In genomic region chr2:112812637-112813402, GRCm38 (mm10) we compare ENCODE assay signal across 9 mouse cellular contexts.
DNase-seq lines count a peak whose midpoint lies in the region; ATAC-seq and TF ChIP-seq lines count a peak whose summit lies in the region.
"Had no signal": no experiment of that assay in that cellular context is flagged by ENCODE, and none has a peak within 500 bp of the region (broad histone marks: within the 10 kb centered on the region; RNA-seq: fewer than 3 reads in every experiment).

No protein-coding gene starts in this region.

- peak; percentile 62; the same call in 1 of the 2 replicates for ATAC-seq in forebrain, embryonic 14.5 days
- peak; percentile 78 for ATAC-seq in midbrain, postnatal 0 days (ENCODE audit: low FRiP score)

- no peak overlapping the region for H3K4me2 ChIP-seq in forebrain, embryonic 14.5 days (ENCODE audit: low read length)
- H3K4me2 ChIP-seq in midbrain, postnatal 0 days (ENCODE audit: low read depth, low read length, poor library complexity, severe bottlenecking): no peak overlapping the region

- no peak for TF ChIP-seq POLR2A in brain, embryonic 14.5 days (IDR thresholded peaks at IDR 0.05; ENCODE audit: borderline replicate concordance, extremely low read depth, insufficient read depth, insufficient read length, poor library complexity, severe bottlenecking)

- no peak overlapping the region for H3K9ac ChIP-seq in forebrain, embryonic 14.5 days (ENCODE audit: low read length)
- no peak overlapping the region for H3K9ac ChIP-seq in midbrain, postnatal 0 days (replicated peaks; ENCODE audit: low read length, poor library complexity, severe bottlenecking)

- H3K4me3 ChIP-seq in forebrain, embryonic 14.5 days (ENCODE audit: low read depth, low read length): no peak overlapping the region
- no peak overlapping the region for H3K4me3 ChIP-seq in midbrain, postnatal 0 days (ENCODE audit: low read depth, low read length)

- peak; percentile 25 for DNase-seq in left cerebral cortex, postnatal 4 days
- no peak for DNase-seq in left cerebral cortex, postnatal 10 days (ENCODE audit: extremely low spot score in 1 of 2, low spot score in 2 of 2)
- peak; percentile 58 for DNase-seq in brain, embryonic 14.5 days (ENCODE audit: low read depth)
- DNase-seq in forebrain, embryonic 14.5 days (ENCODE audit: low spot score): peak; percentile 29
- peak; percentile 54 for DNase-seq in midbrain, postnatal 0 days (ENCODE audit: low spot score)
- DNase-seq in testis, postnatal 14 days (ENCODE audit: low spot score): no peak
- no peak for DNase-seq in heart, adult 8-10 months (ENCODE audit: low spot score)
- DNase-seq in thymus, postnatal 0 days (ENCODE audit: low spot score): no peak
- DNase-seq: adrenal gland, adult 8-10 months had no signal

- no peaks in the 10 kb centered on the region for H3K36me3 ChIP-seq in forebrain, embryonic 14.5 days (ENCODE audit: control insufficient read depth, insufficient read depth, low read length)
- H3K36me3 ChIP-seq in midbrain, postnatal 0 days (ENCODE audit: insufficient read depth, low read length): no peaks in the 10 kb centered on the region

- no peaks in the 10 kb centered on the region for H3K27me3 ChIP-seq in forebrain, embryonic 14.5 days (replicated peaks; ENCODE audit: control insufficient read depth, insufficient read depth, low read length)
- no peaks in the 10 kb centered on the region for H3K27me3 ChIP-seq in midbrain, postnatal 0 days (ENCODE audit: insufficient read depth, low read length)

- intact Hi-C loops in left cerebral cortex, postnatal 4 days (cut with DNase I): loop anchor here (5.0 kb wide), 1 partner anchor 404 kb away; the partner anchor contains the start of gene Ryr3
- intact Hi-C loops in left cerebral cortex, postnatal 10 days (cut with DNase I): no loop called here

- H3K9me3 ChIP-seq in forebrain, embryonic 14.5 days (replicated peaks; ENCODE audit: control insufficient read depth, low read length): no peaks in the 10 kb centered on the region
- no peaks in the 10 kb centered on the region for H3K9me3 ChIP-seq in midbrain, postnatal 0 days (ENCODE audit: low read length)

- no peaks in the 10 kb centered on the region for H3K4me1 ChIP-seq in forebrain, embryonic 14.5 days (ENCODE audit: control insufficient read depth, insufficient read depth, low read length)
- H3K4me1 ChIP-seq in midbrain, postnatal 0 days (ENCODE audit: insufficient read depth, low read length): no peaks in the 10 kb centered on the region

- WGBS in forebrain, embryonic 14.5 days: 64% methylated on average over 5 of the region's 5 CpGs
- 66% methylated on average over 5 of the region's 5 CpGs for WGBS in midbrain, postnatal 0 days

- H3K27ac ChIP-seq in forebrain, embryonic 14.5 days (ENCODE audit: low read depth, low read length): no peak overlapping the region
- H3K27ac ChIP-seq in midbrain, postnatal 0 days (ENCODE audit: low read depth, low read length): no peak overlapping the region

- peak; percentile 53; the same call in 1 of the 2 replicates for TF ChIP-seq CTCF in brain, embryonic 14.5 days (IDR thresholded peaks at IDR 0.05; ENCODE audit: borderline replicate concordance, extremely low read depth, insufficient read depth, insufficient read length)
- peak; percentile 83 for TF ChIP-seq CTCF in midbrain, postnatal 0 days (IDR thresholded peaks at IDR 0.05)

Comparison
In these comparisons a context has a peak if more than half of its experiments do, and no peak if none do; other contexts are left out.
1. DNase-seq: peak in left cerebral cortex, postnatal 4 days (single experiment), brain, embryonic 14.5 days (single experiment), forebrain, embryonic 14.5 days (single experiment) and midbrain, postnatal 0 days (single experiment); none in left cerebral cortex, postnatal 10 days (0 of 2), testis, postnatal 14 days (single experiment), heart, adult 8-10 months (single experiment) and thymus, postnatal 0 days (single experiment).